Mouse (Mus musculus) CD4-positive, CD25-positive, alpha-beta regulatory T cell, adult 2 months (primary cell): ENCODE measurements around the gene Cd163l1.

ENCODE experiments used
- DNase-seq: peaks from one replicate; pipeline ENCODE4 v3.0.0-alpha.2; 2012; ENCODE audit warnings: low read depth, low spot score

Gene Cd163l1

GRCm38 (mm10) chr7:140220375-140220774, 2.3 kb downstream of the Cd163l1 start:
- no peak for DNase-seq

- no peak for DNase-seq
Observed at GRCm38 (mm10) chr7:140224209-140224608, 6.1 kb downstream of the Cd163l1 start.

GRCm38 (mm10) chr7:140228476-140228875, 10.4 kb downstream of the Cd163l1 start:
- no peak for DNase-seq

- no peak for DNase-seq
Observed at GRCm38 (mm10) chr7:140231026-140231425, 13.0 kb downstream of the Cd163l1 start.

- DNase-seq = no peak
Observed at GRCm38 (mm10) chr7:140233696-140234095, 15.6 kb downstream of the Cd163l1 start.

- DNase-seq = no peak
Observed at GRCm38 (mm10) chr7:140247216-140247615, 29.1 kb downstream of the Cd163l1 start, which contains the start of gene 5830411N06Rik. Gene 5830411N06Rik (plus strand): TSS chr7:140247284.

GRCm38 (mm10) chr7:140253780-140254299, 35.8 kb downstream of the Cd163l1 start:
- DNase-seq = no peak
